Mouse (Mus musculus): Measurements from ENCODE around the gene Gm11009. TPM values are rescaled to one million over a fixed set of nuclear protein-coding genes. Genes with fewer than 3 reads are reported as not detected.
"Not testable (repeated sequence)": the region's sequence is repeated elsewhere in the genome, so short reads cannot be mapped to it uniquely, and the experiment has no call there.

Gene Gm11009
- not detected for total RNA-seq (2021)
- long read RNA-seq, experiment 1 = 0 reads
- long read RNA-seq, experiment 2 = 0 reads

DNA sequence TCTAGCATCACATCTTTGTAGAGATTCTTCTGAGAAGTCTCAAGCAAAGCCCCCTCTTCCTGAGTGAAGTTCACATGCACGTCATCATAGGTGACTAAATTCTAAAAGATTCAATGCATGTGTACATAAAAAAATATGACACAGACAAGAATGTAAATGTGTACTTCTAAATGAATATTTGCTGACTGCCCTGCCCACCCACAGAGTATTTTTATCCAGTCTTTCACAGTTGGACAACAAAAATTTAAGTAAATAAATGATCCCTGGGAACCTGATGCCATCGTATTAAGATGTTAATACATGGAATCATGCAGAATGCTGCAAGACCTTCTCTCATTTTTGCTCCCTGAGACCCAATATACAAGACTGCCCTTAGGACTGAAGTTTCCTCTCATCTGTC is at the start of gene Gm11009:
Gene Gm11009 (minus strand): TSS at position 101 of the 400 bp plus-strand sequence.
- DNase-seq; intact Hi-C loops (cut with DNase I): not testable (repeated sequence)

Other genes starting within 250 kb of the Gm11009 start
- 10 to 100 TPM; 15.2 to 35.5 TPM for gene Gm2004, start 169.7 kb downstream of the Gm11009 start, total RNA-seq (2021)
- 1 to 10 TPM; 2.9 to 3.3 TPM for gene 2210418O10Rik, start 92.9 kb downstream of the Gm11009 start, total RNA-seq (2021)
- 10 to 100 TPM; 18.7 to 19.1 TPM for gene Gm14435, start 104.1 kb upstream of the Gm11009 start, total RNA-seq (2021)
- not detected for gene Gm14434, start 167.3 kb upstream of the Gm11009 start, total RNA-seq (2021)
- gene Zfp967, start 201.6 kb upstream of the Gm11009 start, total RNA-seq (2021) = not detected

All from heart, postnatal 14 days (tissue).